Mouse (Mus musculus): Measurements from ENCODE around the gene Tmem95. TPM values are rescaled to one million over a fixed set of nuclear protein-coding genes. Genes with fewer than 3 reads are reported as not detected.
"Not testable (repeated sequence)": the region's sequence is repeated elsewhere in the genome, so short reads cannot be mapped to it uniquely, and the experiment has no call there.

Gene Tmem95
- total and polyA plus RNA-seq, 3 experiments, result not detected

GRCm38 (mm10) chr11:69920266-69921031 is 42.6 kb upstream of the Tmem95 start:
- no peaks in the 10 kb centered on the region for H3K27me3 ChIP-seq (ENCODE audit: insufficient read depth, low read length)
- H3K36me3 ChIP-seq (replicated peaks), result peaks cover 50% of the 10 kb centered on the region
- H3K9me3 ChIP-seq (replicated peaks), result no peaks in the 10 kb centered on the region
- no peak for TF ChIP-seq POLR2AphosphoS5 (IDR thresholded peaks at IDR 0.05; ENCODE audit: insufficient replicate concordance, low read depth, low read length)
- no peak for TF ChIP-seq CTCF (IDR thresholded peaks at IDR 0.05; ENCODE audit: low read depth, low read length)
- TF ChIP-seq TAL1 (conservative IDR thresholded peaks at IDR 0.05; ENCODE audit: low read depth, low read length), result no peak
- no peak for TF ChIP-seq GATA1 (IDR thresholded peaks at IDR 0.05; ENCODE audit: borderline replicate concordance, low read length)
- TF ChIP-seq GATA2 (IDR thresholded peaks at IDR 0.05; ENCODE audit: borderline replicate concordance, low read depth, low read length), result no peak
- peak overlapping the region; percentile 96 for H3K4me3 ChIP-seq (ENCODE audit: low read depth, low read length)
- DNase-seq (ENCODE audit: low spot score), result peak; percentile 45
- no peak for ATAC-seq (ENCODE audit: extremely low read depth, insufficient number of reproducible peaks, low FRiP score, poor library complexity, severe bottlenecking)
- H3K4me1 ChIP-seq (ENCODE audit: insufficient read depth, low read depth, low read length), result peaks cover 55% of the 10 kb centered on the region

DNA sequence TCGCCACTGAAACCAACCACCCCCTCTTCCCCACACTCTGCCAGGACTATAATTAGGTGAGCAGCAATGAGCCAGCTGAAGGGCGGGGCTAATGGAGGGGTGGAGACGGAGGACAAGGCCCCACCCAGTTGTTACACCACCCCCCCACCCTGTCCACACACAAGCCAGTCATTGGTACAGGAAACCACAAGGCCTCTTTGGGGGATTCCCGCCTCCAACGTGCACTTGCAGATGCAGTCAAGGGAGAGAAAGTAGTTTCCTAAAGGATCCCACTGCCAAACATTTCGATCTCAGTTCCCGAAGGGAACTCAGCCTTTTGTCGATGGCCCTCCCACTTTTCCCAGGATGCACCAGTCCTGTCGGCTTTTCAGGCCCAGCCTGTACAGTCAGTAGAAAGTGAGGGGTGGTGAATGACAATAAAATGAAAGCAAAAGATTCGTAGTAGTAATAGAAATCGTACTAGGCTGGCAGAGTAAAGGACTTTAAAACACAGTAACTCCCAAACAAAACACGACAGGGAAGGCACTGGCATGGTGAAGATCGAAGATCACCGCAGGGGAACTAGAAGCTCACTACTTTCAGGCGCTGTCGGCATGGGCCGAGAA is 41.9 kb upstream of the Tmem95 start:
- DNase-seq (ENCODE audit: low spot score), result peak; percentile 76
- ATAC-seq (ENCODE audit: extremely low read depth, insufficient number of reproducible peaks, low FRiP score, poor library complexity, severe bottlenecking), result no peak; the same call in 1 of the 2 replicates
- Histone ChIP-seq H3K36me3 (replicated peaks) (peaks cover 57% of the 10 kb centered on the region), H3K27me3 (ENCODE audit: insufficient read depth, low read length) (no peaks in the 10 kb centered on the region), H3K4me3 (ENCODE audit: low read depth, low read length) (peak overlapping the region; percentile 96), H3K4me1 (ENCODE audit: insufficient read depth, low read depth, low read length) (peaks cover 61% of the 10 kb centered on the region), H3K9me3 (replicated peaks) (no peaks in the 10 kb centered on the region)
- TF ChIP-seq POLR2AphosphoS5 (IDR thresholded peaks at IDR 0.05; ENCODE audit: insufficient replicate concordance, low read depth, low read length) (no peak), CTCF (IDR thresholded peaks at IDR 0.05; ENCODE audit: low read depth, low read length) (no peak), GATA1 (IDR thresholded peaks at IDR 0.05; ENCODE audit: borderline replicate concordance, low read length) (no peak), GATA2 (IDR thresholded peaks at IDR 0.05; ENCODE audit: borderline replicate concordance, low read depth, low read length) (no peak), TAL1 (conservative IDR thresholded peaks at IDR 0.05; ENCODE audit: low read depth, low read length) (no peak)

DNA sequence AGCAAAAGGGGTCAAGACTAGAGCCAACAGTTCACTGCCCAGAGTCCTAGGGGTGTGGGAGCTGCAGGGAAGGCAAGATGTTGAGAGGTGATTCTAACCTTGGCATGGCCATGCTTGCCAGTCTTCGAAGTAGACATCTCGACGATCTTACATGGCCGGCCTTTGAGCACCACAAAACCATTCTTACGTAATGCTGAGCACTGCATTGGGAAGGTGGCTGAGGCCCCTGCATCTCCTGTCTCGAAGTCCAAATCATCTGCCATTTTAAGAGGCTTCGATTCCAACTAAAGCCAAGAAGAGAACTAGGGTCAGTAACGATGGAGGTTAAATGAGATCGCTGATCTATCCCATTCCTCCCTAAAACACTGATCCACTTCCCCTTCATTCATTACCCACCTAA is 41.2 kb upstream of the Tmem95 start:
- Histone ChIP-seq H3K9me3 (replicated peaks) (no peaks in the 10 kb centered on the region), H3K27me3 (ENCODE audit: insufficient read depth, low read length) (no peaks in the 10 kb centered on the region), H3K4me1 (ENCODE audit: insufficient read depth, low read depth, low read length) (peaks cover 66% of the 10 kb centered on the region), H3K36me3 (replicated peaks) (peaks cover 64% of the 10 kb centered on the region), H3K4me3 (ENCODE audit: low read depth, low read length) (peak overlapping the region; percentile 96)
- no peak for ATAC-seq (ENCODE audit: extremely low read depth, insufficient number of reproducible peaks, low FRiP score, poor library complexity, severe bottlenecking)
- DNase-seq (ENCODE audit: low spot score), result no peak
- no peak for TF ChIP-seq GATA2 (IDR thresholded peaks at IDR 0.05; ENCODE audit: borderline replicate concordance, low read depth, low read length)
- no peak for TF ChIP-seq GATA1 (IDR thresholded peaks at IDR 0.05; ENCODE audit: borderline replicate concordance, low read length)
- TF ChIP-seq CTCF (IDR thresholded peaks at IDR 0.05; ENCODE audit: low read depth, low read length), result no peak
- TF ChIP-seq TAL1 (conservative IDR thresholded peaks at IDR 0.05; ENCODE audit: low read depth, low read length), result no peak
- no peak for TF ChIP-seq POLR2AphosphoS5 (IDR thresholded peaks at IDR 0.05; ENCODE audit: insufficient replicate concordance, low read depth, low read length)

GRCm38 (mm10) chr11:69918118-69918517 is 40.3 kb upstream of the Tmem95 start:
- DNase-seq (ENCODE audit: low spot score) (no peak), ATAC-seq (ENCODE audit: extremely low read depth, insufficient number of reproducible peaks, low FRiP score, poor library complexity, severe bottlenecking) (no peak)
- Histone ChIP-seq H3K4me3 (ENCODE audit: low read depth, low read length) (peak overlapping the region; percentile 96; the same call in 1 of the 2 replicates), H3K9me3 (replicated peaks) (no peaks in the 10 kb centered on the region), H3K4me1 (ENCODE audit: insufficient read depth, low read depth, low read length) (peaks cover 66% of the 10 kb centered on the region), H3K27me3 (ENCODE audit: insufficient read depth, low read length) (no peaks in the 10 kb centered on the region), H3K36me3 (replicated peaks) (peaks cover 71% of the 10 kb centered on the region)
- TF ChIP-seq CTCF (IDR thresholded peaks at IDR 0.05; ENCODE audit: low read depth, low read length) (no peak), POLR2AphosphoS5 (IDR thresholded peaks at IDR 0.05; ENCODE audit: insufficient replicate concordance, low read depth, low read length) (peak; percentile 46; the same call in 1 of the 2 replicates)

- DNase-seq (ENCODE audit: low spot score) (no peak), ATAC-seq (ENCODE audit: extremely low read depth, insufficient number of reproducible peaks, low FRiP score, poor library complexity, severe bottlenecking) (no peak)
- H3K4me3 ChIP-seq (ENCODE audit: low read depth, low read length), result peak overlapping the region; percentile 55; the same call in 1 of the 2 replicates
- no peak for TF ChIP-seq POLR2AphosphoS5 (IDR thresholded peaks at IDR 0.05; ENCODE audit: insufficient replicate concordance, low read depth, low read length)
- TF ChIP-seq CTCF (IDR thresholded peaks at IDR 0.05; ENCODE audit: low read depth, low read length), result no peak
- TF ChIP-seq TAL1 (conservative IDR thresholded peaks at IDR 0.05; ENCODE audit: low read depth, low read length), result no peak
- no peak for TF ChIP-seq GATA2 (IDR thresholded peaks at IDR 0.05; ENCODE audit: borderline replicate concordance, low read depth, low read length)
- no peak for TF ChIP-seq GATA1 (IDR thresholded peaks at IDR 0.05; ENCODE audit: borderline replicate concordance, low read length)
- peaks cover 66% of the 10 kb centered on the region for H3K4me1 ChIP-seq (ENCODE audit: insufficient read depth, low read depth, low read length)
- no peaks in the 10 kb centered on the region for H3K27me3 ChIP-seq (ENCODE audit: insufficient read depth, low read length)
- no peaks in the 10 kb centered on the region for H3K9me3 ChIP-seq (replicated peaks)
- peaks cover 77% of the 10 kb centered on the region for H3K36me3 ChIP-seq (replicated peaks)
Observed at GRCm38 (mm10) chr11:69917379-69917948, 39.6 kb upstream of the Tmem95 start.

- Histone ChIP-seq H3K4me1 (ENCODE audit: insufficient read depth, low read depth, low read length) (peaks cover 68% of the 10 kb centered on the region), H3K36me3 (replicated peaks) (peaks cover 84% of the 10 kb centered on the region), H3K4me3 (ENCODE audit: low read depth, low read length) (peak overlapping the region; percentile 91; the same call in 1 of the 2 replicates)
- ATAC-seq (ENCODE audit: extremely low read depth, insufficient number of reproducible peaks, low FRiP score, poor library complexity, severe bottlenecking); H3K9me3 ChIP-seq (replicated peaks); DNase-seq (ENCODE audit: low spot score); H3K27me3 ChIP-seq (ENCODE audit: insufficient read depth, low read length): not testable (repeated sequence)
Observed at GRCm38 (mm10) chr11:69916652-69917378, 39.0 kb upstream of the Tmem95 start.

Data from G1E (cell line).